Mouse (Mus musculus) intestine, embryonic 16.5 days (tissue): ENCODE results near the gene Krt72. TPM values are rescaled to one million over a fixed set of nuclear protein-coding genes. Genes with fewer than 3 reads are reported as not detected.

Source experiments
- ATAC-seq: fragments of 200-750 bp; cut with Nextera tagmentation; 2 replicates; pipeline ENCODE4 v1.8.0; 2017; ENCODE audit warnings: moderate TSS enrichment, moderate library complexity
- H3K27ac ChIP-seq: fragments of 300-500 bp; sonication (generic); 2 replicates; pipeline ENCODE4 v1.5.1; 2014; ENCODE audit warnings: mild to moderate bottlenecking, low read length
- H3K27me3 ChIP-seq: fragments of 300-500 bp; sonication (generic); replicated peaks from 2 replicates; pipeline ENCODE4 v1.6.1; 2014; ENCODE audit warnings: low read length, control low read depth, mixed read lengths; ENCODE audit not compliant: control insufficient read depth, insufficient read depth
- H3K36me3 ChIP-seq: fragments of 300-500 bp; sonication (generic); 2 replicates; pipeline ENCODE4 v1.6.1; 2014; ENCODE audit warnings: low read length, control low read depth; ENCODE audit not compliant: control insufficient read depth, insufficient read depth
- H3K4me1 ChIP-seq: fragments of 300-500 bp; sonication (generic); 2 replicates; pipeline ENCODE4 v1.6.1; 2014; ENCODE audit warnings: low read length, control low read depth, mixed read lengths; ENCODE audit not compliant: control insufficient read depth, insufficient read depth
- H3K4me2 ChIP-seq: fragments of 300-500 bp; sonication (generic); 2 replicates; pipeline ENCODE4 v1.6.1; 2014; ENCODE audit warnings: low read depth, low read length, control low read depth
- H3K4me3 ChIP-seq: fragments of 300-500 bp; sonication (generic); 2 replicates; pipeline ENCODE4 v1.5.1; 2014; ENCODE audit warnings: mild to moderate bottlenecking, low read length
- H3K9ac ChIP-seq: fragments of 300-500 bp; sonication (generic); 2 replicates; pipeline ENCODE4 v1.6.1; 2014; ENCODE audit warnings: low read depth, low read length
- H3K9me3 ChIP-seq: fragments of 300-500 bp; sonication (generic); 2 replicates; pipeline ENCODE4 v1.6.1; 2016; ENCODE audit warnings: low read length, control low read depth; ENCODE audit not compliant: control insufficient read depth
- WGBS: fragments of 180-500 bp; shearing (Covaris S2); extraction: QIAGEN DNeasy Blood & Tissue Kit; methylation state at CpG from one replicate; pipeline ENCODE4 v1.1.7; 2014; 5-methylcytosine and 5-hydroxymethylcytosine counted together
- polyA plus RNA-seq: library from polyadenylated mRNA; unstranded; fragments of >200 nt; fragmentation: Nextera tagmentation; extraction: Ambion mirVana; gene quantifications from 2 replicates; pipeline ENCODE4 v1.2.1, GENCODE M21; 2015

Krt72 gene
- polyA plus RNA-seq, 1 experiment from 2014 or later, result not detected

DNA sequence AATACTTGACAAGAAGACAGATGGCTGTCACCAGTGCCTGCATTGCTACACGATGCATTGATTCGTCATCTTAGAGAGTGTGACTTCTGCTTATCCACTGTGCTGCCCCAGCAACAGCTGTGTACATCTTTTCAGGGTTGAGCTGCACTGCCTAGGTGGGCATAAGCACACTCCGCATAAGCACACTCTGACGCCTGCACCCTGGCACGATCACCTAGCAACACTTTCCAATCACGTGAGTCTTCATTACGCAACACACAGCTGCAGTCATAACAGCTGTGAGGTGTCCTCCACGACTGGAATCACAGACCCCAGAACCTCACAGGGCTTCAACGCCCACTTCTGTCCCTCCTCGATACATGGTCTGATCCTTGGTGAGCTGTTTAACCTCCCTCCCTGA, 12.8 kb downstream of the Krt72 start:
- no peaks in the 10 kb centered on the region for H3K9me3 ChIP-seq
- 74% methylated on average over 10 of the region's 10 CpGs for WGBS
- ATAC-seq, result peak; percentile 23; the same call in 1 of the 2 replicates

DNA sequence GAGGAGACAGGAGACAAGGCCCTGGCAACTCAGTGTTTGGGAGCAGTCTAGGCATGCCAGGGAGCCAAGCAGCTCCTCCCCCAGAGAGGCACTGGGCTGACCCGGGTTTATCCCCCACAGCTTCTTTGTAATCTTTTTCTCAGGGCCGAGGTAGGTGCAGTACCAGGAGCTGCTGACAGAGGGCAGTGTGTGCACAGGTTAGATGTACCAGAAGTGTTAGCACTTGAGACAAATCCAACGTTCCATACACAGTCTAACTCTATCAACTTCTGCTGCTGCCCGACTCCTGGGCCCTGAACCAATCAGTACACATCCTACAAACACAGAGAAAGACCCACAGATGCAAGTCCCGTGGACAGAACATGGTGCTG, 13.6 kb downstream of the Krt72 start:
- 5% methylated on average over 5 of the region's 5 CpGs for WGBS
- Histone ChIP-seq H3K27ac (no peak overlapping the region), H3K27me3 (no peaks in the 10 kb centered on the region; the same call in 1 of the 2 replicates), H3K36me3 (no peaks in the 10 kb centered on the region), H3K9me3 (no peaks in the 10 kb centered on the region), H3K4me3 (no peak overlapping the region), H3K9ac (no peak overlapping the region), H3K4me1 (no peaks in the 10 kb centered on the region), H3K4me2 (no peak overlapping the region)
- ATAC-seq, result peak; percentile 70

More for the DNA sequence above, 12.8 kb downstream of the Krt72 start:
- Histone ChIP-seq H3K4me2 (no peak overlapping the region), H3K4me3 (no peak overlapping the region), H3K4me1 (no peaks in the 10 kb centered on the region), H3K27me3 (no peaks in the 10 kb centered on the region; the same call in 1 of the 2 replicates), H3K36me3 (no peaks in the 10 kb centered on the region), H3K9ac (no peak overlapping the region), H3K27ac (no peak overlapping the region)

DNA sequence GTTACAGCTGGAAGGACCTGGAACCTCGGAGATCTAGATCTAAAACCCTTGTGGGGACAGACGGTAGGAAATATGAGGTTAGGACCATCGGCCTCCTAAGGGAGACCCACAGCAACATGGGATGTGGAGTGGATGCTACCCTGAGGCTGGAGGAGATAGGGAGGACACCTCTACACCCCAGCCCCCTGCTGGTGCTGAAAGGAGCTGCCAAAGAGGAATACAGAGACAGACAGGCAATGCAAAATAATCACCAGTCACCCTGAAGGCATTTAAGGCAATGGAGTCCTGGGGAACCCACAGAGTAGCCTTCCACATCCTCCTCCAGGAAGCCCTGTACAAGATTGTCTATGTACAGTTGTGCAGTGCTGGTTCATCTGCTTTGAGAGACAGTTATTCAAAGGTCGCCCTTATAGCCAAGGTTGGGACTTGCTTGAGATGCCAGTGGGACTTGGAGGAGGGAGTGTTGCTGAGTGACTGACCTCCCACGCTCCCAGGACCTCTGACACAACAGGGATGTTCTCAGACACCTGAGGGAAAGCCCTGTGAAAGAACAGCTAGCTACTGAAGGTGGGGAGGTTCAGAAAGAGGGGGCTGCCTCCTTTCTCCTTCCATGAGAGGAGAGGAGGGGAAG, 14.1 kb downstream of the Krt72 start:
- no peaks in the 10 kb centered on the region; the same call in 1 of the 2 replicates for H3K27me3 ChIP-seq
- no peak overlapping the region for H3K4me2 ChIP-seq
- WGBS, result 69% methylated on average over 5 of the region's 5 CpGs
- H3K9ac ChIP-seq, result no peak overlapping the region
- no peaks in the 10 kb centered on the region for H3K36me3 ChIP-seq
- H3K27ac ChIP-seq, result no peak overlapping the region
- ATAC-seq, result no peak
- no peaks in the 10 kb centered on the region for H3K4me1 ChIP-seq
- H3K9me3 ChIP-seq, result no peaks in the 10 kb centered on the region
- H3K4me3 ChIP-seq, result no peak overlapping the region

DNA sequence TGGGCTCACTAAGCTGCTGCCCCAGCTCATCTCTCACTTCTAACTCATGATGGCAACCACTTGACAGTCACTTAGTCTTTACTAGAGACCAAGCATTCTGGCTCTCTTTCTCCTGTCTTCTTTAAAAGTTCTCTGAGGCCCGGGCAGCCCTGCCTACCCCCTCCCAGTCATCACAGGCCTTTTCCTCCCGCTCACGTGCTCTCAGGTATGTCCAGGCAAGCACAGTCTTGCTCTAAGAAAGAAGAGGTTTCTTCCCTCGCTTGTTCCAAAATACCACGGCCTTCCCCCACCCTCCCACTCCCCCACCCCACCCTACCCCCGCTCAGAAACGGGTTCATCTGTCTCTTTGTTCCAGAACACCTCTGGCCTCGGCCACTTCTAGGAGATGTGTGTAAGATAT, 16.0 kb downstream of the Krt72 start:
- 30% methylated on average over 8 of the region's 8 CpGs for WGBS
- H3K27ac ChIP-seq, result no peak overlapping the region
- H3K4me2 ChIP-seq, result no peak overlapping the region
- H3K27me3 ChIP-seq, result no peaks in the 10 kb centered on the region; the same call in 1 of the 2 replicates
- H3K9ac ChIP-seq, result no peak overlapping the region
- ATAC-seq, result no peak
- H3K4me3 ChIP-seq, result no peak overlapping the region
- H3K36me3 ChIP-seq, result no peaks in the 10 kb centered on the region
- H3K4me1 ChIP-seq, result no peaks in the 10 kb centered on the region
- H3K9me3 ChIP-seq, result no peaks in the 10 kb centered on the region

DNA sequence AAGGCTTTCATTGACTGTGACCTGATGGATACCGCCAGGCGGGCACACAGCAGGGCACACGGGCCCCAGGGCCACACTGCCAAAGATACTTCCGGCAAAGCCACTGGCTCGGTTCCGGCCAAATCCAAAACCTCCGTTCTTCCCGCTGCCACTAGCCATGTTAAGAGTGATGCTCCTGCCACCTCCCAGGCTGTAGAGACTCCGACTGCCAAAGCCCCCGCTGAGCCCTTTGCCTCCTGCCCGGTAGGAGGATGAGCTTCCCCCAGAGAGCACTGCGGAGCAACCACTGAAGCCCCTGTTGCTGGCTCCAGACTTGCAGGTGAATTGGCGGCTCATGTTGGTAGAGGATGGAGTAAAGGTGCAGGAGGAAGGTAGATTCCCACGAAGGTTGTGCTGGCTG, 43.5 kb downstream of the Krt72 start, which contains the start of gene Krt71:
TSS of gene Krt71 (minus strand) at position 399 of the 400 bp plus-strand sequence.
- no peaks in the 10 kb centered on the region for H3K9me3 ChIP-seq
- no peaks in the 10 kb centered on the region for H3K4me1 ChIP-seq
- WGBS, result 62% methylated on average over 14 of the region's 14 CpGs
- no peak within 1 kb of the TSS for H3K27ac ChIP-seq
- no peaks in the 10 kb centered on the region for H3K27me3 ChIP-seq
- H3K4me2 ChIP-seq, result no peak within 1 kb of the TSS
- H3K36me3 ChIP-seq, result no peaks in the 10 kb centered on the region
- no peak for ATAC-seq
- H3K4me3 ChIP-seq, result no peak within 1 kb of the TSS
- H3K9ac ChIP-seq, result no peak within 1 kb of the TSS

DNA sequence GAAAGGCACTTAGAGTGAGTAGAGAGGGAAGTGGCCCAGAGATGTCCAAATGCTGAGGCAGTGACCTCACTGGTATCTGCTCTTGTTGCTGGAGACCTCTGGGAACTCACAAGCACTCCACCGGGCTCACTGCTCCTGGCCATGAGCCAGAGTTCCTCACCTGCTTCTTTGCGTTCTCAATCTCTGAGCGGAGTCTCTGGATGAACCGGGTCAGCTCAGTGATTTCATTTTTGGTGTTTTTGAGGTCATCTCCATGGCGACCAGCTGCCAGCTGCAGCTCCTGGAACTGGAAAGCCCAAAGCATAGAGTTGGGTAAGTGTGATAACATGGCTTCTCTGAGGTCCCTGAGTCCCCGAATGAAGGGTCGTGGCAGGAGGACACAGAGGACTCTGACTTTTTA, 48.5 kb downstream of the Krt72 start:
- H3K4me1 ChIP-seq, result no peaks in the 10 kb centered on the region
- no peaks in the 10 kb centered on the region for H3K9me3 ChIP-seq
- H3K4me2 ChIP-seq, result no peak overlapping the region
- WGBS, result 58% methylated on average over 7 of the region's 7 CpGs
- H3K4me3 ChIP-seq, result no peak overlapping the region
- no peak overlapping the region for H3K9ac ChIP-seq
- no peaks in the 10 kb centered on the region for H3K27me3 ChIP-seq
- H3K27ac ChIP-seq, result no peak overlapping the region
- ATAC-seq, result no peak
- H3K36me3 ChIP-seq, result no peaks in the 10 kb centered on the region

DNA sequence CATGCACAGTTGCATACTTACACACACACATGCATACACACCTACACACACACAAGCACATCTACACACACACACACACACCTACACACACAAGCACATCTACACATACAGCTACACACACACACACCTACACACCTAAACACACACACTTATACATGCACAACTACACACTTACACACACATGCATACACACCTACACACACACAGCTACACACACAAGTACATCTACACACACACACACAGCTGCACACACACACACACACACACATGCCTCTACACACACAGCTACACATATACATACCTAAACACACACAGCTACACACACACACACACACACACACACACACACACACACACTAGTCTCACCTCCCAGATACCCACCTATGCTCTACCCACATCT, 55.6 kb downstream of the Krt72 start:
- Histone ChIP-seq H3K4me1 (no peaks in the 10 kb centered on the region), H3K4me3 (no peak overlapping the region), H3K4me2 (no peak overlapping the region), H3K9ac (no peak overlapping the region), H3K36me3 (no peaks in the 10 kb centered on the region), H3K27ac (no peak overlapping the region), H3K27me3 (no peaks in the 10 kb centered on the region), H3K9me3 (no peaks in the 10 kb centered on the region)
- no peak for ATAC-seq

Other genes starting within 250 kb of the Krt72 start
- not detected in 2 replicates for gene Krt82, start 235.8 kb downstream of the Krt72 start, polyA plus RNA-seq
- 0.09 and 0.16 TPM in 2 replicates for gene Krt90, start 223.5 kb downstream of the Krt72 start, polyA plus RNA-seq
- gene Krt75, start 212.6 kb downstream of the Krt72 start, polyA plus RNA-seq, result not detected in 2 replicates
- 0.11 TPM in 1 of 2 replicates, not detected in the other for gene Gm5414, start 158.3 kb downstream of the Krt72 start, polyA plus RNA-seq
- gene Gm5478, start 139.1 kb downstream of the Krt72 start, polyA plus RNA-seq, result not detected in 2 replicates
- not detected in 2 replicates for gene Krt6b, start 106.2 kb downstream of the Krt72 start, polyA plus RNA-seq
- gene Krt6a, start 92.2 kb downstream of the Krt72 start, polyA plus RNA-seq, result 0.07 and 0.39 TPM in 2 replicates
- 0.13 and 0.34 TPM in 2 replicates for gene Krt5, start 73.6 kb downstream of the Krt72 start, polyA plus RNA-seq
- not detected in 2 replicates for gene Krt71, start 43.4 kb downstream of the Krt72 start, polyA plus RNA-seq
- not detected in 2 replicates for gene Krt73, start 15.9 kb upstream of the Krt72 start, polyA plus RNA-seq
- not detected in 2 replicates for gene Krt2, start 31.7 kb upstream of the Krt72 start, polyA plus RNA-seq
- 0.48 and 0.49 TPM in 2 replicates for gene Krt1, start 64.3 kb upstream of the Krt72 start, polyA plus RNA-seq
- gene Krt77, start 83.2 kb upstream of the Krt72 start, polyA plus RNA-seq, result 0.13 TPM in 1 of 2 replicates, not detected in the other
- not detected in 2 replicates for gene Krt76, start 106.5 kb upstream of the Krt72 start, polyA plus RNA-seq
- 1.0 TPM in 1 of 2 replicates, not detected in the other for gene Krt4, start 138.3 kb upstream of the Krt72 start, polyA plus RNA-seq
- gene Krt79, start 153.9 kb upstream of the Krt72 start, polyA plus RNA-seq, result 0.06 TPM in 1 of 2 replicates, not detected in the other
- 0.07 and 0.17 TPM in 2 replicates for gene Krt78, start 167.8 kb upstream of the Krt72 start, polyA plus RNA-seq
- 1,017 and 1,065 TPM in 2 replicates for gene Krt8, start 218.0 kb upstream of the Krt72 start, polyA plus RNA-seq
- 353 and 370 TPM in 2 replicates for gene Krt18, start 241.7 kb upstream of the Krt72 start, polyA plus RNA-seq